Mouse (Mus musculus): Measurements from ENCODE around the gene Myd88. TPM values are rescaled to one million over a fixed set of nuclear protein-coding genes. Genes with fewer than 3 reads are reported as not detected.

Myd88 gene
- polyA plus RNA-seq, 1 experiment from 2014 or later: 7.1 TPM

GRCm38 (mm10) chr9:119321392-119322229, 19.6 kb downstream of the Myd88 start:
- H3K4me2 ChIP-seq (replicated peaks): peak overlapping the region; percentile 96
- H3K36me3 ChIP-seq (replicated peaks; ENCODE audit: control insufficient read depth, insufficient read depth): no peaks in the 10 kb centered on the region
- no peaks in the 10 kb centered on the region for H3K27me3 ChIP-seq (ENCODE audit: control insufficient read depth, insufficient read depth, low read length)
- peak; percentile 19; the same call in 1 of the 2 replicates for ATAC-seq (ENCODE audit: low FRiP score)
- WGBS: under 1% methylated on average over 59 of the region's 59 CpGs
- peak overlapping the region; percentile 80 for H3K4me3 ChIP-seq (replicated peaks; ENCODE audit: low read length)
- H3K4me1 ChIP-seq (replicated peaks; ENCODE audit: control insufficient read depth, insufficient read depth, low read length): peaks cover 30% of the 10 kb centered on the region
- DNase-seq (ENCODE audit: low spot score): no peak
- H3K9ac ChIP-seq: peak overlapping the region; percentile 72
- peak overlapping the region; percentile 94 for H3K27ac ChIP-seq
- H3K9me3 ChIP-seq (ENCODE audit: control insufficient read depth, low read length): no peaks in the 10 kb centered on the region

GRCm38 (mm10) chr9:119320946-119321345, 20.3 kb downstream of the Myd88 start:
- no peaks in the 10 kb centered on the region for H3K9me3 ChIP-seq (ENCODE audit: control insufficient read depth, low read length)
- no peak for DNase-seq (ENCODE audit: low spot score)
- WGBS: 8% methylated on average over 7 of the region's 7 CpGs

GRCm38 (mm10) chr9:119320446-119320845, 20.8 kb downstream of the Myd88 start:
- no peaks in the 10 kb centered on the region for H3K36me3 ChIP-seq (replicated peaks; ENCODE audit: control insufficient read depth, insufficient read depth)
- peaks cover 30% of the 10 kb centered on the region for H3K4me1 ChIP-seq (replicated peaks; ENCODE audit: control insufficient read depth, insufficient read depth, low read length)
- H3K4me3 ChIP-seq (replicated peaks; ENCODE audit: low read length): no peak overlapping the region
- DNase-seq (ENCODE audit: low spot score) (no peak), ATAC-seq (ENCODE audit: low FRiP score) (no peak)
- H3K9me3 ChIP-seq (ENCODE audit: control insufficient read depth, low read length): no peaks in the 10 kb centered on the region
- 86% methylated on average over 7 of the region's 7 CpGs for WGBS
- peak overlapping the region; percentile 96 for H3K4me2 ChIP-seq (replicated peaks)
- no peak overlapping the region for H3K9ac ChIP-seq
- no peak overlapping the region for H3K27ac ChIP-seq
- H3K27me3 ChIP-seq (ENCODE audit: control insufficient read depth, insufficient read depth, low read length): no peaks in the 10 kb centered on the region

More at GRCm38 (mm10) chr9:119320946-119321345, 20.3 kb downstream of the Myd88 start:
- H3K4me2 ChIP-seq (replicated peaks): peak overlapping the region; percentile 96
- peak overlapping the region; percentile 72 for H3K9ac ChIP-seq
- no peaks in the 10 kb centered on the region for H3K27me3 ChIP-seq (ENCODE audit: control insufficient read depth, insufficient read depth, low read length)
- H3K27ac ChIP-seq: no peak overlapping the region
- peaks cover 30% of the 10 kb centered on the region for H3K4me1 ChIP-seq (replicated peaks; ENCODE audit: control insufficient read depth, insufficient read depth, low read length)
- no peaks in the 10 kb centered on the region for H3K36me3 ChIP-seq (replicated peaks; ENCODE audit: control insufficient read depth, insufficient read depth)
- H3K4me3 ChIP-seq (replicated peaks; ENCODE audit: low read length): peak overlapping the region; percentile 80
- no peak for ATAC-seq (ENCODE audit: low FRiP score)

DNA sequence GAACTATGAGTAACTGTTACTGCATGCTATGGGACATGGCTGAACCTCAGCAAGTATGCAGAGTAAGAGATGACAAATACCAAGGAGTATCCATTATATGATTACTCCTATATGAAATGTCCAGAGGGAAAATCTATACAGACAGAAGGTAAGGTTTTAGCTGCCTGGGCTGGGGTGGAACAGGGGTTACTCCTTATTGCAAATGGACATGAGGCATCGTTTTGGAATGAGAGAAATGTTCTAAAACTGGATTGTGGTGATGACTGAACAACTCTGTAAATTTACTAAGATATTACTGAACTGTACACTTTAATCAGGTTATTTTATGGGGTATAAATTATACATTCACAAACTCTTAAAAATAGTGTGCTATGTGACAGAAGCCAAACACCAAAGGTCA, 22.3 kb downstream of the Myd88 start:
- Histone ChIP-seq H3K4me2 (replicated peaks) (no peak overlapping the region), H3K4me1 (replicated peaks; ENCODE audit: control insufficient read depth, insufficient read depth, low read length) (peaks cover 27% of the 10 kb centered on the region)
- no peak for ATAC-seq (ENCODE audit: low FRiP score)

DNA sequence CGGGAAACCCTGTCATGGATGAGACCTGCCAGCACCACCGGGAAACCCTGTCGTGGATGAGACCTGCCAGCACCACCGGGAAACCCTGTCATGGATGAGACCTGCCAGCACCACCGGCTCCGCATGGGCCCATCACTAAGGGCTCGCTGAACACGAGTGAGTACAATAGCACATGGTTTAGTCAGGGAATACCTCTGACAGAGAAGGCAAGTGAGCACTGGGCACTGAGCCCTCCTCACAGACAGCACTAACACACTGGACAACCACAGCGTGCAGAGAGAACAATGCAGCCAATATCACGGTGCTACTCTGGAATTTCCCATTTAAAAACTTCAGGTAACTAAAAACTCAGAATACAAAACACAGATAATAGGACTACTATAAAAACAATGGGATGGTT, 28.1 kb downstream of the Myd88 start:
- H3K4me2 ChIP-seq (replicated peaks): no peak overlapping the region
- no peaks in the 10 kb centered on the region for H3K27me3 ChIP-seq (ENCODE audit: control insufficient read depth, insufficient read depth, low read length)
- no peaks in the 10 kb centered on the region for H3K36me3 ChIP-seq (replicated peaks; ENCODE audit: control insufficient read depth, insufficient read depth)
- whole genome bisulfite sequencing: 82% methylated on average over 10 of the region's 10 CpGs
- no peak overlapping the region for H3K27ac ChIP-seq
- DNase-seq (ENCODE audit: low spot score) (no peak), ATAC-seq (ENCODE audit: low FRiP score) (no peak)
- no peaks in the 10 kb centered on the region for H3K9me3 ChIP-seq (ENCODE audit: control insufficient read depth, low read length)
- no peak overlapping the region for H3K9ac ChIP-seq
- H3K4me3 ChIP-seq (replicated peaks; ENCODE audit: low read length): no peak overlapping the region
- H3K4me1 ChIP-seq (replicated peaks; ENCODE audit: control insufficient read depth, insufficient read depth, low read length): no peaks in the 10 kb centered on the region

More for the DNA sequence above, 22.3 kb downstream of the Myd88 start:
- H3K36me3 ChIP-seq (replicated peaks; ENCODE audit: control insufficient read depth, insufficient read depth): no peaks in the 10 kb centered on the region
- H3K4me3 ChIP-seq (replicated peaks; ENCODE audit: low read length): no peak overlapping the region
- 93% methylated on average over 1 of the region's 1 CpGs for WGBS
- H3K27ac ChIP-seq: no peak overlapping the region
- no peak overlapping the region for H3K9ac ChIP-seq
- no peak for DNase-seq (ENCODE audit: low spot score)
- H3K27me3 ChIP-seq (ENCODE audit: control insufficient read depth, insufficient read depth, low read length): no peaks in the 10 kb centered on the region
- H3K9me3 ChIP-seq (ENCODE audit: control insufficient read depth, low read length): no peaks in the 10 kb centered on the region

DNA sequence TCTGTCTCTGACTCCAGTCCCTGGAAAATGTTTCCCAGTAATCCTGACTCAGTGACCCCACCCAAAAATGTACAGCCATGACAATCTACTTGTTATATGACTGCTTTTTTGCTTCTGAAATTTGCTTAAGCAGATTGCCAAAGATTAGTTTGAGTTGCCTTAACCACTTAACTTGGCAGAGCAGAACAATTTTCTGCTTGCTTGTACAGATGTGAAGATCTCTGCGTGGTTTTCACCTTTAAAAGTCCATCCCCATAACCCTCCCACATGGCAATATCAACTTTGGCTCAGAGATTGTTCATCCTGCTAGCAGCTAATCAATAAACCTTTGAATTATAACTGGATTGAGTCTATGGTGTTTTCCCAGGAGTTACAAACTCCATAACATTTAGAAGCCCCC, 32.1 kb downstream of the Myd88 start:
- DNase-seq (ENCODE audit: low spot score) (no peak), ATAC-seq (ENCODE audit: low FRiP score) (no peak)
- H3K4me3 ChIP-seq (replicated peaks; ENCODE audit: low read length): no peak overlapping the region
- no peaks in the 10 kb centered on the region for H3K9me3 ChIP-seq (ENCODE audit: control insufficient read depth, low read length)
- H3K27me3 ChIP-seq (ENCODE audit: control insufficient read depth, insufficient read depth, low read length): no peaks in the 10 kb centered on the region
- 88% methylated on average over 1 of the region's 1 CpGs for WGBS
- no peaks in the 10 kb centered on the region for H3K36me3 ChIP-seq (replicated peaks; ENCODE audit: control insufficient read depth, insufficient read depth)
- H3K27ac ChIP-seq: no peak overlapping the region
- H3K4me2 ChIP-seq (replicated peaks): no peak overlapping the region
- H3K4me1 ChIP-seq (replicated peaks; ENCODE audit: control insufficient read depth, insufficient read depth, low read length): no peaks in the 10 kb centered on the region
- no peak overlapping the region for H3K9ac ChIP-seq

DNA sequence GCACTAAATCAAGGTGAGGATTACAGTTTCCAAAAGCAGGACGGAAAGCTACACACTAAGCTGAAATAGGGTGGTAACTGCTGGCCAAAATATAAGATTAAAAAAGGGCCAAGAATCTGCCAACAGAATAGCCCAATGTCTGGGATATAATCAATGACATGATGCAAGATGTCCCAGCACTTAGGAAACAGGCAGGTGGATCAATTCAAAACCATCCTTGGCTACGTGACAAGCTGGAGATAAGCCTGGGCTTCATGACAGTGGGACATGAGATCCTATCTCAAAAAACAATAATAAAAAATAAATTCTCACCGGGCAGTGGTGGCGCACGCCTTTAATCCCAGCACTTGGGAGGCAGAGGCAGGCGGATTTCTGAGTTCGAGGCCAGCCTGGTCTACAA, 35.3 kb downstream of the Myd88 start:
- Histone ChIP-seq H3K27ac (no peak overlapping the region), H3K36me3 (replicated peaks; ENCODE audit: control insufficient read depth, insufficient read depth) (peaks cover 6% of the 10 kb centered on the region; the same call in 1 of the 2 replicates), H3K4me2 (replicated peaks) (no peak overlapping the region), H3K9me3 (ENCODE audit: control insufficient read depth, low read length) (no peaks in the 10 kb centered on the region), H3K9ac (no peak overlapping the region), H3K4me3 (replicated peaks; ENCODE audit: low read length) (no peak overlapping the region), H3K4me1 (replicated peaks; ENCODE audit: control insufficient read depth, insufficient read depth, low read length) (no peaks in the 10 kb centered on the region), H3K27me3 (ENCODE audit: control insufficient read depth, insufficient read depth, low read length) (no peaks in the 10 kb centered on the region)
- 93% methylated on average over 7 of the region's 7 CpGs for WGBS
- no peak for DNase-seq (ENCODE audit: low spot score)
- ATAC-seq (ENCODE audit: low FRiP score): no peak

DNA sequence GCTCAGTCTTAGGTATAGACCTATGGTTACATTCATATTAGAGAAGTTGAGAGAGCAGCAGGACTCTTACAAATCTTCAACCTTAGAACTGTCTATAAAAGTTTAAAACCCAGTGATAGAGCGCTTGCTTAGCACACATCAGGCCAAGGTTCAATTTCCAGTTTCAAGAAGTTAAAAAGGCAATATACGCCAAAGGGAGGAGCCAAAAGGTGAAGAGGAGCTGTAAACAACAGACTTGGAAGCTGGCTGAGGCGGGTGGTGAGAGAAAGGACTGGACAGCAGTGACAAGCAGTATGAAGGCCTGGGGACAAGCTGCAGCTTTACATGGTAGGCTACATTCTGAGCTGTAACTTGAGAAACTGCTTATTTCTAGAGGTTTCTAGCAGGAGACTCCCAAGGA, 42.6 kb downstream of the Myd88 start:
- 94% methylated on average over 3 of the region's 3 CpGs for WGBS
- ATAC-seq (ENCODE audit: low FRiP score) (no peak), DNase-seq (ENCODE audit: low spot score) (no peak)
- Histone ChIP-seq H3K36me3 (replicated peaks; ENCODE audit: control insufficient read depth, insufficient read depth) (peaks cover 6% of the 10 kb centered on the region; the same call in 1 of the 2 replicates), H3K9ac (no peak overlapping the region), H3K27ac (no peak overlapping the region), H3K4me3 (replicated peaks; ENCODE audit: low read length) (no peak overlapping the region), H3K9me3 (ENCODE audit: control insufficient read depth, low read length) (no peaks in the 10 kb centered on the region), H3K27me3 (ENCODE audit: control insufficient read depth, insufficient read depth, low read length) (no peaks in the 10 kb centered on the region), H3K4me2 (replicated peaks) (no peak overlapping the region), H3K4me1 (replicated peaks; ENCODE audit: control insufficient read depth, insufficient read depth, low read length) (no peaks in the 10 kb centered on the region)

- H3K9ac ChIP-seq: no peak overlapping the region
- H3K27ac ChIP-seq: no peak overlapping the region
- H3K27me3 ChIP-seq (ENCODE audit: control insufficient read depth, insufficient read depth, low read length): no peaks in the 10 kb centered on the region
- DNase-seq (ENCODE audit: low spot score) (no peak), ATAC-seq (ENCODE audit: low FRiP score) (no peak)
- no peak overlapping the region for H3K4me2 ChIP-seq (replicated peaks)
- H3K9me3 ChIP-seq (ENCODE audit: control insufficient read depth, low read length): no peaks in the 10 kb centered on the region
- no peak overlapping the region for H3K4me3 ChIP-seq (replicated peaks; ENCODE audit: low read length)
- H3K4me1 ChIP-seq (replicated peaks; ENCODE audit: control insufficient read depth, insufficient read depth, low read length): no peaks in the 10 kb centered on the region
- no peaks in the 10 kb centered on the region for H3K36me3 ChIP-seq (replicated peaks; ENCODE audit: control insufficient read depth, insufficient read depth)
- WGBS: 91% methylated on average over 6 of the region's 6 CpGs
These were observed 43.5 kb downstream of the Myd88 start for GRCm38 (mm10) chr9:119297696-119298095.

Data from hindbrain, embryonic 14.5 days (tissue).